Mouse (Mus musculus): Measurements from ENCODE around the gene Snx29. TPM values are rescaled to one million over a fixed set of nuclear protein-coding genes. Genes with fewer than 3 reads are reported as not detected.

The Snx29 gene
- total RNA-seq, 2 experiments from 2014 or later, result 15.0 to 16.1 TPM

- no peak for DNase-seq
These were observed 420.3 kb downstream of the Snx29 start for GRCm38 (mm10) chr16:11743013-11743412.

GRCm38 (mm10) chr16:11743724-11744123 lies 421.0 kb downstream of the Snx29 start:
- no peak for DNase-seq

DNA sequence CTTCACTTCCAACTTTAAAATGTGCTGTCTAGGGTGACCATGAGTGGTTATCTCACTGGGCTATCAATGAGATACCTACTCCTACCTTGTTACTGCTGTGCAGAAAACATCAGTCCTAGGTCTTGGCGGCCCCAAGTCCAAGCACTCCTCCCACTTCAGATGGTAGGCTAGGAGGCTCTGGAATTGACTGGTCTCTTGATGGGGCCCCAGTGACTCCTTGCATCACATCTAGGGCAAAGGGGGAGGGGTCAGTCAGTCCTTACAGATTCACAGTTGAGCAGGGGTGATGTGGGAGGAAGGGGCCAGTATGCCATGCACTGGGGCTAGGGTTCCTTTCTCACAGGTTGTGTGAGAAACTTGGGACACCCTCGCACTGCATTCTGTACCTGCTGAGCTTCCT lies 423.3 kb downstream of the Snx29 start:
- DNase-seq, result no peak

GRCm38 (mm10) chr16:11747867-11748266 lies 425.2 kb downstream of the Snx29 start:
- no peak for DNase-seq

GRCm38 (mm10) chr16:11749111-11749510 lies 426.4 kb downstream of the Snx29 start:
- DNase-seq, result no peak

GRCm38 (mm10) chr16:11750605-11751004 lies 427.9 kb downstream of the Snx29 start:
- DNase-seq, result no peak

- no peak for DNase-seq
These were observed 429.8 kb downstream of the Snx29 start for GRCm38 (mm10) chr16:11752557-11752956.

DNA sequence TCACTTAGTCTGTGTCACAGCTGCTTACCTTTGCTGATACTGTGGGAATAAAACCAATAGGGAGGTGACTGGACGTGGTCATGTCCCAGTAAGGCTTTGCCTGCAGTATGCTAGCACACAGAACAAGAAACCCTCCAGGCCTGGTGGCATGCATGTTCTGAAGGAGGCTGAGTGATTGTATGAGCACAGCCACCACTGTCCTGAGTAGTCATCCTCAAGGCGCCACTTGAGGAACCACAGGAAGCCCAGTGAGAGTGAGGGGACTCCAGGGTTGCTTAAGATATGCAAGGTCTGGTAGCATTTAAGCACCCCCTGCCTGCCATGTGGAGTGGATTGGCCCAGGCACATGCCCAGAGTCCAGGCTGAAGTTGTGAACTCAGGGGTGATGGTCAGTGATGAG lies 430.8 kb downstream of the Snx29 start:
- DNase-seq, result no peak

- DNase-seq, result no peak
These were observed 431.4 kb downstream of the Snx29 start for GRCm38 (mm10) chr16:11754136-11754535.

DNA sequence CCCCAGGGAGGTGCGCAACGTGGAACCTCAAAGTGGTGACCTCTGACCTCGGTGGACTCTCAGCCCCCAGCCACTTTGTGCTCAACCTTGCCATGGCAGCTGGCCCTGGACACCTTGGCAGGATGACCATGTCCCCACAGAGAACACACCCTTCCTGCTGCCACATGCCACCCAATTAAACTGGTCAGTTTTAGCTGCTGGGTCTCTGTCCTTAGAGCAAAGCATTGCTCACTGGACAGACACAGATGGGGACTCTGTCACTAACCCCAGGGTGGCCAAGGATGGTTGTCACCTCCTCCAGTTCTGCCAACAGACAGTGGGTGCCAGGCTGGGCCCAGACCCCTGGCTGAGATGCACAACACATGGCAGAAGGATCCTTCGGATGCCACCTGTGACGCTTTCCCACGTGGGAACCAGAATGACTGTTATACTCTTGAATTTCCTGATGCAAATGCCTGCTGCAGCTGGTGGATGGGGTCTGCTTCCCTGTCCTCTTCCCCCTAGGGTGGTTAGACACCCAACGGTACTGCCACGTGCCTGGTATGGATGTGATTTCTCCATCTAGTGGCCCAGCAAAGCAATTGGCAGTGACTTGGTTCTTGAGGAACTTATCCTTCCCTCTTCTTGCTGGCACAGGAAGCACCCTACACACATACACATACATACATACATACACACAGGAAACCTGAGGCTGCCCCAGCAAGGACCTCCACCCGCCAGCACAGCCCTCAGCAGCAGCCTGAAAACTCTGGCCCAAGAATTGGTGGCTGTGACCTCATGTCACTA lies 432.8 kb downstream of the Snx29 start:
- no peak for DNase-seq

- DNase-seq, result no peak
These were observed 434.0 kb downstream of the Snx29 start for GRCm38 (mm10) chr16:11756598-11757245.

DNA sequence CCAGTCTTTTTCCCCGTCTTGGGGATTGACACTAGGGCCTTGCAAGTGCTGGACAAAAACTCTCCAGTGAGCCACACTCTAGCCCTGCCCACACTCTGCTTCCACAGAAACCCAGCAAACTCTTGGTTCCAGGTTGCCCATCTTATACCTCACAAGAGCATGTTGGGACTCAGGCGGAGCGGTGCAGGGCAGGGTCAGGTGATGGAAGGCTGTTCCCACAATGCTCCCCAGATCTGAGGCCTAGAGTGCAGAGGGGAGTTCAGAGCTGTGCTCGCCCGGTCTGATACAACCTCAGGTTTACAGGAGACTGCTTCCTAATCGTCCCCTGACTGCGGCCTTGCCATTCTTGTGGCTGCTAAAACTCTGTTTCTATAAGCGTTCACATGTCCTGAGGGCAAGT lies 434.8 kb downstream of the Snx29 start:
- DNase-seq, result no peak

DNA sequence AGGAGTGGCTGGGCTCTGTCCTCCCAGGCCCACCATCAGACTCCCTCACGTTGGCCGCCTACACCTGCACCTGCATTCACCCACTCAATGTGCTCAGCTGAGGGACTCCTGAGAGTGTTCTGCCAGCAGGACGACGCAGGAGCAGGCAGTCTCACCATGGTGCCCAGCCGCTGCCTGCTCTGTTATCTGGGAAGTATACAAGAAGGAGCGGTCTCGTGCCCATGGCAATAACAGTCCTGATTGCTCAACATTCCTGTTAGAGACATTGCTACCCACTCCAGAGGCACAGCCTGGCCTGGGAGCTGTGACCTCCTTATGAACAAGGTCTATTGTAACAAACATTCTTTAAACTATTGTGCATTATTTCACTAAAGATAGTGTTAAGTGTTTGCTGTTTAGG lies 435.2 kb downstream of the Snx29 start:
- no peak for DNase-seq

DNA sequence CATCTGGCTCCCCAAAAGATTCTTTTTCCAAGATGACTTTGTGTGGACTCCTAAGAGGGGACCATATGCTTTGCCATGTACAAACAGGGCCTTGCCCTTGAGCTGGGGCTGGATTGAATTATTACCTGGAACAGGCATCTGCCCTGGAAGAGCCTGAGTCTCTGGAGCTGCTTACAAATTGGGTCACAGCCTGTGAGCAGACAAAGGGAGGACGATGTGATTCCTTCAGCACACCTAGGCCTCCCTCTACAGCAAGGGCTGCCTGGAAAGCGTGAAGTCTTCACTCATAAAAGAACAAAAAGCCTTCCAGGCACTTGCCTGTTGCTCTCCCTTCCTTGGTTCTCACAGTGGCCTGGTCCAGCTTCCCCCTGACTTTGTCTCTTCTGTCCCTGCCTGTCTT lies 449.6 kb downstream of the Snx29 start:
- DNase-seq, result no peak

DNA sequence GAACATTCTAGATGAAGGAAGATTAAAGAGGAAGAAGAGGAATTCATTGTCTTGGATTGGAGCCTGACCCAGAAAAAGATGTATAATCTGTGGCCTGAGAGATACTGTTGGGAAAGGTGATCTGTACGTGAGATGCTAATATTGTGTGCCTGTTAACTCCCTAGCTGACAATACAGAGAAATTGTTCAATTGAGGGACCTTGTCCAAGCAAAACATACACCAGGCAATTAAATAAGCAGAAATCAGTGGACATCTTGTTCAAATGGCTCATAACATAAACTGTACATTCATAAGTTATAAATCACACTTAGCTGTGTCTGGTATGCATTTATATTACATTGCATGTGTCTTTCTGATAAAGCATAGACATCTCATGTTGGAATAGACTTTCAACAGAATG lies 451.6 kb downstream of the Snx29 start:
- no peak for DNase-seq

DNA sequence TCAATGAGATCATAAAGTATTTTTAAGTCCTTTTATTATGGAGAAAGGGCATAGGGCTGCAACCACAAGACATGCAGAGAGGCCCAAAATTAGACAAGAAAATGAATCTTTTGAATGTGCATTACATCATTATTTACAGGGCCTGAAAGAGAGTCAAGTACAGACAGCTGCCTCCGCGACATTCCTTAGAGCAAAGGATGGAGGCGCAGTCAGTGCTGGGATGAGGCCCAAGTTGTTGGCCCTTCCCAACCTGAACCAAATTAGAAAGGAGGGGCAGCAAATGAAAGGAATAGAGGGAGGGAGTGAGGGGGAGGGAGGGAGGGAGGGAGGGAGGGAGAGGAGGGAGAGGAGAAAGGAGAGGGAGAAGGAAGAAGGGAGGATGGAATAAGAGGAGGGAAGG lies 453.8 kb downstream of the Snx29 start:
- peak; percentile 31 for DNase-seq

DNA sequence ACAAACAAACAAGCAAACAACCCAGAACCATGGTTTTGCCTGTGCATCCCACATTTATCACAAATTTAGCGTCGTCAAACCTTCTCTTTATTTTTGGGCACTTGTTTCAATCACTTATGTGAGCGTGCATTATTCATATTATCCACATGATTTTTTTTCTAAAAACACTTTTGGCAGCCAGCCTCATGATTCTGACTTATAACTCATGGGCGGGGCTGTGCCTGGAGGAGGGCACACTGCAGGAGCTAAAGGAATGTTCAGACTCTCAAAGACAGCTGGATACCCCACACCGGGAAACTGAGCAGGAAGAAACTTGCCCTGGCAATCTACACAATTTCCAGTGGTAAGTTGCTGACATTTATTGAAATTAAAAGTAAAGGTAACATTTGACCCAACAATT lies 455.5 kb downstream of the Snx29 start:
- DNase-seq, result no peak

GRCm38 (mm10) chr16:11778715-11779460 lies 456.2 kb downstream of the Snx29 start:
- DNase-seq, result no peak

GRCm38 (mm10) chr16:11782082-11782481 lies 459.4 kb downstream of the Snx29 start:
- no peak for DNase-seq

DNA sequence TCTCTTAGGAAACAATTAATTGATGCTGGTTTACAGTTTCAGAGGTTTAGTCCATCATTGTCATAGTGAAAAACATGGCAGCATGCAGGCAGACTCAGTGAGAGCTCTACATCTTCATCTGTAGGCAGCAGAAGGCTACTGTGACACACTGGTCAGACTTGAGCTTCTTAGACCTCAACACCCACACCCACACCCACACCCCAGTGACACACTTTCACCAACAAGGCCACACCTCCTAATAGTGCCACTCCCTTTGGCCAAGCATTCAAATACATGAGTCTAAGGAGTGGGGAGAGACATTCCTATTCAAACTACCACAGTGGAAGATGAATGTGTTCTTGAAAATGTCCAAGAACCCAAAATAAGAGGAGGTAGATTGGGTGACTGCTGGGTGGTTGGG lies 460.6 kb downstream of the Snx29 start:
- no peak for DNase-seq

GRCm38 (mm10) chr16:11784354-11784753 lies 461.6 kb downstream of the Snx29 start:
- no peak for DNase-seq

- no peak for DNase-seq
These were observed 463.1 kb downstream of the Snx29 start for GRCm38 (mm10) chr16:11785806-11786205.

DNA sequence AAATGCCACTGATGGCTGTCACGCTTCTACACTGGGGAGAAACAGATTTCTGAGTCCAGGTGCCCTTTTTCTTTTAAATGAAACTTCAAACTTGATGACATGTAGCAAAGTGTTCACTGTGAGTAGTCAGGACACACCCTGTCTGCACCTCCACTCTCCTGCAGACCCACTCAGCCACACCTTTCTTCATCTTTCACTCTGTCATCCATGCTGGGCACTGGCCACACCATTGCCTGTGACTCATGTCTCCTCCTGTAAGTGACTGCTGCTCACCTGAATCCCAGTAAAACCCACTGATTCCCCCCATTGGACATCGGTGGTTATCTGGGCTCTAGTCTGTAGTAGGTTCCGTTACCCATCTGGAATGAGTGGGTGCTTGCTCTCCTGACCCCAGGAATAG lies 467.8 kb downstream of the Snx29 start:
- DNase-seq, result no peak

GRCm38 (mm10) chr16:11793391-11793790 lies 470.7 kb downstream of the Snx29 start:
- DNase-seq, result no peak

Data from heart, postnatal 4 days (tissue).